Mouse (Mus musculus) erythroblast, embryonic 14.5 days (primary cell): ENCODE data around the gene Rer1.

Experiments
- GATA1 ChIP-seq: IDR thresholded peaks from 2 replicates; pipeline ENCODE4 v1.6.1; 2012; ENCODE audit warnings: low read length, inconsistent platforms, mixed read lengths
- TAL1 ChIP-seq: IDR thresholded peaks from 3 replicates; pipeline ENCODE4 v1.6.1; 2012; ENCODE audit warnings: low read length, inconsistent platforms, mixed read lengths

DNA sequence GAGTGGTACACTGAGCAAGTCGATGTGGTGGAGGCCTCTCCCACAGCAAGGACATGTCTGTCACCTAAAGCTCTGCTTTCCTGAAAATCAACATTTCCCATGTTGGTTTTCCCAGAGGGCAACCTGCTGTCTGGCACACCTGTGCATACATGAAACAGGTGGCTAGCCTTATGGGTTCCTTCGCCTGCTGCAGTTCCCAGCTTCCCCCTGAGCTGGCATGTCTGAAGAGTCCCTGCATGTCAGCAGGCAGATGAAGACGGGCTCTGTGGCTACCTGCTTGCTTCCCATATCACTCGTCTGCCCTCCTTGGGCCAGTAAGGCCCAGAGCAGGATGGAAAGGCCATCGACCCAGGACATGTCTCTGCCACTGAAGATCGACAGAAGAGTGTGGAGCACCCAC, 11.3 kb upstream of the Rer1 start:
- no peak for TF ChIP-seq GATA1
- TF ChIP-seq TAL1 = no peak
